Mouse (Mus musculus): Measurements from ENCODE around the gene Dao.

The Dao gene

GRCm38 (mm10) chr5:113983541-113983940, 20.0 kb upstream of the Dao start:
- DNase-seq (ENCODE audit: low read depth), result no peak

- no peak for DNase-seq (ENCODE audit: low read depth)
Observed at GRCm38 (mm10) chr5:113984025-113984740, 19.3 kb upstream of the Dao start.

- no peak for DNase-seq (ENCODE audit: low read depth)
Observed at GRCm38 (mm10) chr5:113985737-113986136, 17.8 kb upstream of the Dao start.

- DNase-seq (ENCODE audit: low read depth), result no peak
Observed at GRCm38 (mm10) chr5:113986182-113986961, 17.1 kb upstream of the Dao start.

- no peak for DNase-seq (ENCODE audit: low read depth)
Observed at GRCm38 (mm10) chr5:113989437-113990024, 14.0 kb upstream of the Dao start.

GRCm38 (mm10) chr5:113990593-113990992, 12.9 kb upstream of the Dao start:
- DNase-seq (ENCODE audit: low read depth), result no peak

- peak; percentile 26 for DNase-seq (ENCODE audit: low read depth)
Observed at GRCm38 (mm10) chr5:113991141-113991540, 12.4 kb upstream of the Dao start.

GRCm38 (mm10) chr5:113992339-113992831, 11.1 kb upstream of the Dao start:
- peak; percentile 73 for DNase-seq (ENCODE audit: low read depth)

GRCm38 (mm10) chr5:113993031-113993486, 10.4 kb upstream of the Dao start:
- DNase-seq (ENCODE audit: low read depth), result peak; percentile 47

- DNase-seq (ENCODE audit: low read depth), result peak; percentile 80
Observed at GRCm38 (mm10) chr5:113993487-113994465, 9.7 kb upstream of the Dao start, which contains the start of gene Ssh1. Gene Ssh1, minus strand, starts transcription at chr5:113993894.

- DNase-seq (ENCODE audit: low read depth), result no peak
Observed at GRCm38 (mm10) chr5:113996458-113996857, 7.0 kb upstream of the Dao start.

GRCm38 (mm10) chr5:113999382-113999781, 4.1 kb upstream of the Dao start:
- peak; percentile 85 for DNase-seq (ENCODE audit: low read depth)

- DNase-seq (ENCODE audit: low read depth), result no peak
Observed at GRCm38 (mm10) chr5:114004573-114004972, 1.1 kb downstream of the Dao start.

- no peak for DNase-seq (ENCODE audit: low read depth)
Observed at GRCm38 (mm10) chr5:114005100-114005499, 1.6 kb downstream of the Dao start.

GRCm38 (mm10) chr5:114006974-114007373, 3.5 kb downstream of the Dao start:
- DNase-seq (ENCODE audit: low read depth), result no peak

- no peak for DNase-seq (ENCODE audit: low read depth)
Observed at GRCm38 (mm10) chr5:114007753-114008453, 4.4 kb downstream of the Dao start.

- DNase-seq (ENCODE audit: low read depth), result no peak
Observed at GRCm38 (mm10) chr5:114009049-114009448, 5.5 kb downstream of the Dao start.

- DNase-seq (ENCODE audit: low read depth), result no peak
Observed at GRCm38 (mm10) chr5:114015121-114015520, 11.6 kb downstream of the Dao start.

GRCm38 (mm10) chr5:114024390-114024789, 20.9 kb downstream of the Dao start:
- DNase-seq (ENCODE audit: low read depth), result no peak

GRCm38 (mm10) chr5:114024885-114025284, 21.4 kb downstream of the Dao start:
- DNase-seq (ENCODE audit: low read depth), result no peak

Data from 416B (cell line).